Mouse (Mus musculus): Measurements from ENCODE around the gene Chrm4.

Gene Chrm4

GRCm38 (mm10) chr2:91944170-91944950 is 17.3 kb downstream of the Chrm4 start:
- DNase-seq (ENCODE audit: low read depth, low spot score) = no peak

- DNase-seq (ENCODE audit: low read depth, low spot score) = no peak
Measured at GRCm38 (mm10) chr2:91945483-91945882, 18.4 kb downstream of the Chrm4 start, which contains the start of gene Gm9821. Gene Gm9821, plus strand, starts transcription at chr2:91945703.

GRCm38 (mm10) chr2:91946836-91947235 is 19.8 kb downstream of the Chrm4 start:
- DNase-seq (ENCODE audit: low read depth, low spot score) = no peak

GRCm38 (mm10) chr2:91947397-91948150 is 20.5 kb downstream of the Chrm4 start:
- DNase-seq (ENCODE audit: low read depth, low spot score) = no peak

GRCm38 (mm10) chr2:91948151-91948509 is 21.1 kb downstream of the Chrm4 start:
- no peak for DNase-seq (ENCODE audit: low read depth, low spot score)

GRCm38 (mm10) chr2:91948792-91949241 is 21.8 kb downstream of the Chrm4 start:
- DNase-seq (ENCODE audit: low read depth, low spot score) = no peak

GRCm38 (mm10) chr2:91949411-91950274 is 22.6 kb downstream of the Chrm4 start:
- no peak for DNase-seq (ENCODE audit: low read depth, low spot score)

GRCm38 (mm10) chr2:91950275-91951085 is 23.4 kb downstream of the Chrm4 start:
- DNase-seq (ENCODE audit: low read depth, low spot score) = no peak

GRCm38 (mm10) chr2:91953825-91954224 is 26.8 kb downstream of the Chrm4 start:
- DNase-seq (ENCODE audit: low read depth, low spot score) = no peak

- no peak for DNase-seq (ENCODE audit: low read depth, low spot score)
Measured at GRCm38 (mm10) chr2:91955121-91955591, 28.1 kb downstream of the Chrm4 start.

GRCm38 (mm10) chr2:91955875-91956274 is 28.8 kb downstream of the Chrm4 start:
- no peak for DNase-seq (ENCODE audit: low read depth, low spot score)

- DNase-seq (ENCODE audit: low read depth, low spot score) = no peak
Measured at GRCm38 (mm10) chr2:91957096-91957495, 30.0 kb downstream of the Chrm4 start.

- DNase-seq (ENCODE audit: low read depth, low spot score) = no peak
Measured at GRCm38 (mm10) chr2:91958049-91958448, 31.0 kb downstream of the Chrm4 start.

GRCm38 (mm10) chr2:91958701-91959457 is 31.8 kb downstream of the Chrm4 start:
- no peak for DNase-seq (ENCODE audit: low read depth, low spot score)

GRCm38 (mm10) chr2:91959544-91960410 is 32.7 kb downstream of the Chrm4 start:
- no peak for DNase-seq (ENCODE audit: low read depth, low spot score)

- DNase-seq (ENCODE audit: low read depth, low spot score) = no peak
Measured at GRCm38 (mm10) chr2:91960459-91960858, 33.4 kb downstream of the Chrm4 start.

- no peak for DNase-seq (ENCODE audit: low read depth, low spot score)
Measured at GRCm38 (mm10) chr2:91961901-91962761, 35.1 kb downstream of the Chrm4 start.

GRCm38 (mm10) chr2:91962864-91963401 is 35.9 kb downstream of the Chrm4 start:
- no peak for DNase-seq (ENCODE audit: low read depth, low spot score)

Data from WW6 (cell line).